Mouse (Mus musculus) embryo, embryonic 10.5 days (tissue): Measurements from ENCODE around the gene Psip1.

ENCODE experiments used
- DNase-seq: peaks from one replicate; pipeline ENCODE4 v3.0.0-alpha.2; 2015; ENCODE audit warnings: low spot score

Psip1 gene

GRCm38 (mm10) chr4:83417160-83417819 lies 69.0 kb downstream of the Psip1 start, which contains the start of gene Snapc3:
Gene Snapc3 (plus strand): TSS chr4:83417724.
- peak; percentile 97 for DNase-seq

DNA sequence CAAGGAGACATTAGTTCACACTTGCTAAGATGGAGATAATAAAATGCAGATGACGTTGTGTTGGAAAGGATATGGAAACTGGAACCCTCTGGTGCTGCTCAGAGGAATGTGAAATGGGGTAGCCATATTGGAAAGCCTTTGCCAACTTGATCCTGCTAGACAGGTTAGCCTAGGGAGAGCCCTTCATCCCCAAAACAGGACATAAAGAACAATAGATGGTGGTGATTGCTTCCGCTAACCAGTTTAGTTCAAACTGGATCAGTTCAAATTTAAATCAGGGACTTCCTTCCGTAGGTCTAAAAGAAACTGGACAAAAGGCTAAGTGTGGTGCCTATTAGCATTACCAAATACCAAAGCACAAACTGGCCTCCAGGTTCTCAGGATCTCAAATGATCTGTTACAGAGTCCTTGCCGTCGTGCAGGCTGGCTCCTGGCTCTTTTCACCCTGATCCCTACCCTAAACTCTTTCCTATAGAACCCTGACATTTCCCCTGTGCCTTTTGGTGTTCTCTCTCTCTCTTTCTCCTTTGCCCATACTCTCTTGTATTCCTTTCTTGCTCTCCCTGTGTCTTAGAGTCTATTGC lies 71.9 kb downstream of the Psip1 start:
- no peak for DNase-seq

DNA sequence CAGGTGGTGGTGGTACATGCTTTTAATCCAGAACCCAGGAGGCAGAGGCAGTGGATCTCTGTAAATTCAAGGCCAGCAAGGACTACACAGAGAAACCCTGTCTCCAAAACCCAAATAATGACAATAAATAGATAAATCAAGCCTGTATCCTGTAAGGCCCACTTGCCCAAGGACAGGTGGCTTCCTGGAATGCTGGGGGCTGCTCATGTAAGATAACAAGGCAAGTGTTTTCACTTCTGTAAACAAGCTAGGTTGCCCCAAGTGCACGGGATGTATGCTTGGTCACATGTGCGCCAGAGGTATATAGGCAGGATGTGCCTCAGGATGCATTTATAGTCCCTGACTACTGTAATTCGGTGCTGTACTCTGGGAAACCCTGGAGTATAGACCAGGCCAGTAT lies 74.2 kb downstream of the Psip1 start:
- DNase-seq: no peak

DNA sequence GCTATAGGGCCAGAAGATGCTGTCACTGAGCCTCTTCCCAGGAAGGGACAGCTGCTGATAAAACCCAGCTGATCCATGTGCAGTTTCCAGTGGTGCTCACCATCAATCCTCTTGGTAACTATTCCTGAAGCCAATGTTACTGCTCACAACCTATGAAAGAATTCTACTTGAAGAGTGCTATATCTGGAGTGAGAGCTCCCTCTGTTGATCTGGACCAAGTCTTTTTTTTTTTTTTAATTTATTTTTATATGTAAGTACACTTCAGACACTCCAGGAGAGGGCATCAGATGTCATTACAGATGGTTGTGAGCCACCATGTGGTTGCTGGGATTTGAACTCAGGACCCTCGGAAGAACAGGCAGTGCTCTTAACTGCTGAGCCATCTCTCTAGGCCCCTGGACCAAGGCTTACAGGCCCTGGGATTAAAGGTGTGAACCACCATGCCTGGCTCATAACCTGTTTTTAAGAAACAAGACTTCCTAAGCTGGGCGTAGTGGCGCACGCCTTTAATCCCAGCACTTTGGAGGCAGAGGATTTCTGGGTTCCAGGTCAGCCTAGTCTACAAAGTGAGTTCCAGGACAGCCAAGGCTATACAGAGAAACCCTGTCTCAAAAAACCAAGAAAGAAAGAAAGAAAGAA lies 76.3 kb downstream of the Psip1 start:
- DNase-seq: no peak

GRCm38 (mm10) chr4:83407688-83408087 lies 78.6 kb downstream of the Psip1 start:
- no peak for DNase-seq
